Mouse (Mus musculus) v-Abl transformed pro-B cells (cell line): ENCODE results near the gene Gnb3.
"Not testable (repeated sequence)": the region's sequence is repeated elsewhere in the genome, so short reads cannot be mapped to it uniquely, and the experiment has no call there.

Experiments used
- in situ Hi-C, 2 experiments: fragments of 400-800 bp; cut with MboI; formaldehyde crosslinking; loops; one replicate each; pipeline ENCODE4 v1.15.1; 2025; ENCODE audit not compliant: unreplicated experiment in 2 of 2

Gnb3 gene

GRCm38 (mm10) chr6:124806446-124807140 lies 33.5 kb downstream of the Gnb3 start:
- in situ Hi-C loops, result no loop called here

- in situ Hi-C loops, result no loop called here
These were observed 34.4 kb downstream of the Gnb3 start for GRCm38 (mm10) chr6:124805341-124806321.

GRCm38 (mm10) chr6:124804341-124804740 lies 35.7 kb downstream of the Gnb3 start:
- in situ Hi-C loops, result no loop called here

- in situ Hi-C loops, result not testable (repeated sequence)
These were observed 36.4 kb downstream of the Gnb3 start for GRCm38 (mm10) chr6:124803691-124804090.

- in situ Hi-C loops, result no loop called here
These were observed 37.0 kb downstream of the Gnb3 start for GRCm38 (mm10) chr6:124803061-124803460.

GRCm38 (mm10) chr6:124802400-124802799 lies 37.7 kb downstream of the Gnb3 start:
- in situ Hi-C loops, result not testable (repeated sequence)

GRCm38 (mm10) chr6:124796200-124796599 lies 43.9 kb downstream of the Gnb3 start:
- in situ Hi-C loops, result no loop called here

GRCm38 (mm10) chr6:124795781-124796180 lies 44.3 kb downstream of the Gnb3 start:
- in situ Hi-C loops, result no loop called here

GRCm38 (mm10) chr6:124791911-124792310 lies 48.2 kb downstream of the Gnb3 start:
- in situ Hi-C loops, result no loop called here

GRCm38 (mm10) chr6:124790121-124790520 lies 50.0 kb downstream of the Gnb3 start:
- in situ Hi-C loops, result no loop called here

- in situ Hi-C loops, result no loop called here
These were observed 50.6 kb downstream of the Gnb3 start for GRCm38 (mm10) chr6:124789519-124789918.

- in situ Hi-C loops, result no loop called here
These were observed 52.4 kb downstream of the Gnb3 start for GRCm38 (mm10) chr6:124787722-124788121.

- in situ Hi-C loops, result no loop called here
These were observed 53.2 kb downstream of the Gnb3 start for GRCm38 (mm10) chr6:124786756-124787420.
